Mouse (Mus musculus) induced T-regulatory cell, adult 2 months (primary cell): Measurements from ENCODE around the gene Cdkn2d.
A peak's percentile ranks its signal among the peaks of the same experiment; 100 is the strongest.
"Not testable (repeated sequence)": the region's sequence is repeated elsewhere in the genome, so short reads cannot be mapped to it uniquely, and the experiment has no call there.

Experiments used
- DNase-seq: peaks from one replicate; pipeline ENCODE4 v3.0.0-alpha.2; 2012; ENCODE audit warnings: low read depth

The Cdkn2d gene

GRCm38 (mm10) chr9:21291022-21291787 lies at the start of gene Cdkn2d:
Cdkn2d (minus strand) TSS chr9:21291407.
- peak; percentile 100 for DNase-seq

GRCm38 (mm10) chr9:21340411-21340810 lies 49.2 kb upstream of the Cdkn2d start:
- no peak for DNase-seq

GRCm38 (mm10) chr9:21337652-21338051 lies 46.4 kb upstream of the Cdkn2d start:
- DNase-seq = no peak

DNA sequence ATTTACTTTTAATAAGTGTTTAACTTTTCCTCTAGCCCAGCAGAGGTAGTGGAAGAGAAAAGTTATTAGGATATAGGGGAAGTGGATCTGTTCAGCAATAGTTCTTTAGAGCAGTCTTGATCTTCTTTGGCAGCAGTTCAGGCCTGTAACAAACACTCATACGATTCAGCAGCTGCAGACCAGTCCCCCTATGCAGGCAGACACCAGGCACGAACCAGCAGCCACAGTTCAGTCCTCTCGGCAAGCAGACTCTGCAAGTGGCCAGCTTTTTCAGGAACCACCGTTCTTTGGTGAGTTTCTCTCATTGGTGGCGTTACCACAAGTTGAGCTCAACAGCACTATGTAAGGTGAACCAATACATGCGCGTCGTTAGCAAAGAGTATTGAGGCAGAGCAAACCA lies 45.3 kb upstream of the Cdkn2d start:
- DNase-seq = no peak

- DNase-seq = no peak
Observed at GRCm38 (mm10) chr9:21335391-21335790, 44.2 kb upstream of the Cdkn2d start.

DNA sequence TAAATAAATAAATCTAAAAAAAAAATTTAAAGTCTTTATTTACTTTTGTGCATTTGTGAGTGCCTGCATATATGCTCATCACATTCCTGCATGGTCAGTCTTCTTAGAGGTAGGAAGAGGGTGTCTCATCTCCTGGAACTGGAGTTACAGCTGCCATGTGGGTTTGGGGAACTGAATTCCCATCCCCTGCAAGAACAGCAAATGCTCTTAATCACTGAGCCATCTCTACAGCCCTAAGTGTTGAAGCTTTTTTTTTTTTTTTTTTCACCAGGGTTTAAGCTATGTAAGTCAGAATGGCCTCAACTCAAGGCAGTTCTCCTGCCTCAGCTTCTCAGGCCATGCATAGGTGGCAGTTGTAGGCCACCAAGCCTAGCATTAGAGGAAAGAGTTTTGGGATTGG lies 43.5 kb upstream of the Cdkn2d start:
- DNase-seq = no peak

- no peak for DNase-seq
Observed at GRCm38 (mm10) chr9:21333523-21333922, 42.3 kb upstream of the Cdkn2d start.

- peak; percentile 54 for DNase-seq
Observed at GRCm38 (mm10) chr9:21332161-21333061, 41.2 kb upstream of the Cdkn2d start.

GRCm38 (mm10) chr9:21331365-21332140 lies 40.3 kb upstream of the Cdkn2d start:
- peak; percentile 46 for DNase-seq

DNA sequence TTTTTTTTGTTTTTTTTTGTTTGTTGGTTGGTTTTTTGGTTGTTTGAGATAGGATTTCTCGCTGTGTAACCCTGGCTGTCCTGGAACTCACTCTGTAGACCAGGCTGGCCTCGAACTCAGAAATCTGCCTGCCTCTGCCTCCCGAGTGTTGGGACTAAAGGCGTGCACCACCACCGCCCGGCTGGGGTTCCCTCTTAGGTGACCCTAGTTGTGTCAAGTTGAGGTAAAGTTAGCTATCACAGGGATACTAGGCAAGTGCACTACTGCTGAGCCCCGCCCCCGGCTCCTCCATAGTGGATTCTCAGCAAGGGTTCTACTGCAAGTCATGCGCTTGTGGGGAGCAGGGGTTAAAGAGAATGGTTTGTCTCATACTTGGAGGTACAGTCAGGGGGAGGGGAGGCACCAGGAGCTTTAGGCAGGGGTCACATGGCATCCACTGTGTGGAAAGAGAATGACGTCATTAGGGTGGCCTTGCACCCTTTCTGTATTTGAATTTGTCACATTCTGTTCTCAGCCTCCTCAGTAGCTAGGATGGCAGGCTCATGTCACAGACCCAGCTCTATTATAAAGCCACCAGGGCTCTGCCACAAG lies 38.6 kb upstream of the Cdkn2d start:
- DNase-seq = peak; percentile 63

- DNase-seq = no peak
Observed at GRCm38 (mm10) chr9:21329041-21329440, 37.8 kb upstream of the Cdkn2d start.

- DNase-seq = peak; percentile 83
Observed at GRCm38 (mm10) chr9:21328041-21328440, 36.8 kb upstream of the Cdkn2d start.

DNA sequence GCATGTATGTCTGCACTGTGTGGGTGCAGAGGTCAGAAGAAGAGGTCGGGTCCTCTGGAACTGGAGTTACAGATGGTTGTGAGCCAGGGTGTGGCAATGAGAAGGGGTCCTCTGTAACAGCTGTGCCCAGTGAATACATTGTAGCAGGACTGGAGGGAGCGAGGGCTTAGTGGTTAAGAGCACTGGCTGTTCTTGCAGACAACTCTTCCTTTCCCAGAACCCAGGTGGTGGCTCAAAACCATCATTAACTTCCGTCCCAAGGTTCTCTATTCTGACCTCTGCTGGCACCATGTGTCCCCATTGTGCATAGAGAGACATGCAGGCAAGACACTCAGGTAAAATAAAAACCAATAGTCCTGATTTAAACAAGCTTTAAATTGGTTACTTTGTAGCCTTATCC lies 36.4 kb upstream of the Cdkn2d start:
- DNase-seq = no peak

- peak; percentile 36 for DNase-seq
Observed at GRCm38 (mm10) chr9:21324269-21324668, 33.1 kb upstream of the Cdkn2d start.

DNA sequence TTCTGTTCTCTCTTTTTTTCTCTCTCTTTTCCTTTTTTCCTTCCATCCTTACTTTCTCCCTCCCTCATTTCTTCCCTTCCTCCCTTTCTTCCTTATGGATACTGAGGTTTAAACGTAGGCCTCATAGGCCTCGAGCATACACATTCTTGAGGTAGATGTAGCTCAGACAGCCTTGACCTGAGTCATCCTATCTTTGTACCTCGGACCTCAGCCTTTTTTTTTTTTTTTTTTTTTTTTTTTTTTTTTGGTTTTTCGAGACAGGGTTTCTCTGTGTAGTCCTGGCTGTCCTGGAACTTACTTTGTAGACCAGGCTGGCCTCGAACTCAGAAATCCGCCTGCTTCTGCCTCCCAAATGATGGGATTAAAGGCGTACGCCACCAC lies 31.7 kb upstream of the Cdkn2d start:
- DNase-seq = not testable (repeated sequence)

DNA sequence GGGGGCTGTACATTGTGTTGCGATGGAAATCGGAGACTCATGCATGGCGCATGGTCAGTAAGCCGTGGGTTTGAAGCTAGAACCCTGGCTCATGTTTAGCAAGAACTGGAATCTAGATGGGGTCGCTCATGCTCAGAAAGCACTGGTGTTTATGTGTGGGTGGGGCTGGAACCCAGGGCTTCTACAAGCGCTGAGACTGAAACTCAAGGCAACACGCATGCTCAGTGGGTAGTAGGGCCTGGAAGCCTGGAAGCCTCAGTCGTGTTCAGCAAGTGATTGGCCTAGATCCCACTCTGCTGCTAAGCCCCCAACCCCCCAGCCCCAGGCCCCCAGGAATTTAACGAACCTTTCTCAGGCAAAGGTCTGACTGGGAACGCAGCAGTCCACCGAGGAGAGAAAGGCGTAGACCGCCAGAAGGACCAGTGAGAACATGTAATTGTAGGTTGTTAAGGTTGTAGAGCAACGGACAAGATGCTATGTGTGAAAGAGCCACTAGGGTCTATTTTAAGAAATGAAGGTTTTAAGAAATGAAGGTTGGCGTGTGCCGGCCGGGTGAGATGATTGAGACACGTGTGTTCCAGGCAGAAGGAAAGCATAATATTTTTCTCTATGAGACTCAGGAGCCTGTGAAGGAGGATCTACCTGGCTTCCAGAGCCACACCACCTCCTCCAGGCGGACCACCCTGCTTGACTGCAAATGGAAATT lies 31.2 kb upstream of the Cdkn2d start:
- DNase-seq = peak; percentile 76

- DNase-seq = peak; percentile 84
Observed at GRCm38 (mm10) chr9:21321513-21321835, 30.3 kb upstream of the Cdkn2d start.

GRCm38 (mm10) chr9:21320619-21321512 lies 29.7 kb upstream of the Cdkn2d start, which contains the start of gene Slc44a2:
Slc44a2 (plus strand) TSS chr9:21320698.
- DNase-seq = peak; percentile 92

DNA sequence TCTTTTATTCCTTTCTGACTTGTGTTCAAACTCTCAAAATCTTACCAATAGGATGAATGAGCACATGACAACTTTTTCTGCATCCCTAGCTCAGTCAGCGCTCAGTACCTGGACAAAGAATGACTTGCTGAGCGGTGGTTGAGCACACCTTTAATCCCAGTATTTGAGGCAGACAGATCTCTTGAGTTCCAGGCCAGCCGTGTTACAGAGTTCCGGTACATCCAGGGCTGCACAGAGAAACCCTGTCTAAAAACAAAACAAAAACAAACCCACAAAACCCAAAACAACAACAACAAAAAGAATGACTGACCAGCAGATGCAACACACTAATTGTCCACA lies 29.0 kb upstream of the Cdkn2d start:
- no peak for DNase-seq

- DNase-seq = peak; percentile 41
Observed at GRCm38 (mm10) chr9:21319503-21319902, 28.3 kb upstream of the Cdkn2d start.
